Mouse (Mus musculus) natural killer cell, adult 2 months (primary cell): Measurements from ENCODE around the gene AC129217.1.

ENCODE experiments used
- DNase-seq, 2 experiments: peaks; one replicate each; pipeline ENCODE4 v3.0.0; 2022; ENCODE audit warnings: low spot score in 2 of 2

The AC129217.1 gene

DNA sequence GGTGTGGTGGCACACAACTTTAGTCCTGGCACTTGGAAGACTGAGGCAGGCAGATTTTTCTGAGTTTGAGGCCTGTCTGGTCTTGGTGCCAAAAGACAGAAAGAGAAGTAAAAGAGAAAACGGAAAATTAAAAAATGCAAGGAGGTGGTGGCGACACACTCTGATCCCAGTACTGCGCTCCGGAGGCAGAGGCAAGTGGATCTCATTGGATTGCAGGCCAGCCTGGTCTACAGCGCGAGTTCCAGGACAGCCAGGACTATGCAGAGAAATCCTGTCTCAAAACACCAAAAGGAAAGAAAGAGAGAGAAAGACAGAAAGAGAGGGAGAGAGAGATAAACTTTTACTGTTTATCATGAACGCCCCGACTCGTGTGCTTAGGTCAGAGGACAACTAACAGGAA, 41.3 kb downstream of the AC129217.1 start:
- DNase-seq: no peak

DNA sequence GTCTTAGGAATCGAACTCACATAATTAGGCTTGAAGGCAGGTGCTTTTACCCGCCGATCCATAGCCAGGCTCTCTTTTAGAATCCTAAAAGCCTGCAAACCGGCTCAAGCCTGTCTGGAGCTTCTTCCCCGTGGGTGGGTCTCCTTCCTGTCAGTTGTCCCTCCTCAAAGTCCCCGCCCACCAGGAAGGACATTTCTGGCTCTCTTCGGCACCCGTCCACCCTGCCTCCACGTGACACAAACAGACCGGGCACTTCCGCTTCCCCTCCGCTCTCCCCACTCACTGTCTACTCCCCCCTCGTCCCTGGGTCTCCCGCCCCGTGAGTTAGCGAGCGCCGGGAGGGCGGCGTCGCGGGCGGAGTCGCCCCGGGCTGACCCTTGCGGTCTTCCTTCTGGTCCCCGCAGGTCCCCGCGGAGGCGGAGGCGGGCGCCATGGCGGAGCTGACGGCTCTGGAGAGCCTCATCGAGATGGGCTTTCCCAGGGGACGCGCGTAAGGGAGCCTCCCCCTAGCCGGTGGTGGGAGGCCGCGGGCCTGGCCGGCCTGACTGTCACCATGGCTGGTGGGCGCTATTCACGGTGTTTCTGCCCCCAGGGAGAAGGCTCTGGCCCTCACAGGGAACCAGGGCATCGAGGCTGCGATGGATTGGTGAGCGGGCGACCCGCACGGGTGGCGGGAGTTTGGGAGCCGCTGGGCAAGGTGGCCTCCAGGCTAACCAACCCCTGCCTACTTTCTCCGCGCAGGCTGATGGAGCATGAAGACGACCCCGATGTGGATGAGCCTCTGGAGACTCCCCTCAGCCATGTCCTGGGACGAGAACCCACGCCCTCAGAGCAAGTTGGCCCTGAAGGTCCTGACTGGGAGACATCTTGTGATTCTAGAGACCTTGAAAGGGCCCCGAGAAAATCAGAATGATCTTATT, 42.0 kb downstream of the AC129217.1 start, which contains the start of gene Ubxn1:
TSS of gene Ubxn1 (plus strand) at position 230 of the 920 bp plus-strand sequence.
- peak; percentile 94 to 95 for DNase-seq

DNA sequence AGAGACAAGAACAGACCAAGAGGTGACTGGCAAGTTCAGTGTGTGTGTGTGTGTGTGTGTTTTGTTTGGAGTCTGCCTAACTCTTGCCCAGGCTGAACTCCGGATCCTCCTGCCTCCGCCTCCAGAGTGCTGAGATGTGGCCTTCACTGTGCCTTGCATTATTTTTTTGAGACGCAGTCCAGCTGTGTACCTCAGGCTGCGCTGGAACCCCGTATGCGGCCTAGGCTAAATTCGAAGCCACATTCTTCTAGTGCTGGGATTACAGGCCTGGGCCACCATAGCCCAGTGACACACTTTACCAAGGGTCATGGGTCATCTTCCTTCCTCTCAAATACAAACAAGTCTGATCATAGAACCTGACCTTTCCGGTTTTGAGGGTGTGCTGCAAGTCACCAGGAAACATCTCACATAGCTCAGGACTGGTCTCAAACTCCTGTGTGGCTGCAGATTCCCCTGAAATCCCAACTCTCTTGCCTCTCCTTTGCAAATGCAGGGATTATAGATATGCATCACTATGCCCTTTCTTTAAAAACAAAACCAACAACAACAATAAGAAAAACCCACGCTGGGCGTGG, 42.8 kb downstream of the AC129217.1 start:
- no peak for DNase-seq

- DNase-seq: no peak
These were observed 45.5 kb downstream of the AC129217.1 start for GRCm38 (mm10) chr19:8875031-8875430.

DNA sequence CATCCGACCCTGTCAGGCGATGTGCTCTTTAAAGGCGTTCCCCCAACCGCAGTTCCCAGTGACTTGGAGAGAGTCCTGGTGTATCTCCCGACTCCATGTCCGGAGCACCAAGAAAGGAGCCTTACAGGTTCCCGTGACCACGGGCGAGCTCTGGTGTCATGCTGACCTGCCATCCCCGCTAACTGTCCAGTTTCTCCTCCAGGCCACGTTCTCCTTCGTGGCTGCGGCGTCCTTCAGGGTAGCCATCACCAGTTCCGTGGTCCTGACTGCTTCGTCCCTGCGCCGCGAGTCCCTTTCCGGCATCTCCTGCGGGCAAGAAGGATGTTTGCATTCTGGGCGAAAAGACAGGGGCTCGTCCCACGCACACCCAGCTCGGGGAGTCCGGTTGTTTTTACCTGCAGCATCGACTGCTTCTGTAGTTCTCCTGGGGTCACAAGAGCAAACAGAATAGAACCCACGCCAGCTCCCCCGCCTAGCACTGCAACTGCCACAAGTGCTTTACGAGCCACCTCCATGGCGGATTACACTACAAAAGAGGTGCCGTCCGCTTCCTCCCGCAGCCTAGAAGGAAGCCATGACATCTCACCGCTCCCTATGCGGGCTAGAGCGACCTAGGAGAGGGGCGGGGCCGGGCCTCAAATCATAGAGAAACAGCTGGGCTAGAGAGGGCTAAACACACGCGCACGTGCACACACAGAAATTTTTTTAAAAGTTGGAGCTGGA, 50.9 kb downstream of the AC129217.1 start, which contains the start of gene Uqcc3:
TSS of gene Uqcc3 (minus strand) at position 613 of the 723 bp plus-strand sequence.
- DNase-seq: peak; percentile 88 to 92

DNA sequence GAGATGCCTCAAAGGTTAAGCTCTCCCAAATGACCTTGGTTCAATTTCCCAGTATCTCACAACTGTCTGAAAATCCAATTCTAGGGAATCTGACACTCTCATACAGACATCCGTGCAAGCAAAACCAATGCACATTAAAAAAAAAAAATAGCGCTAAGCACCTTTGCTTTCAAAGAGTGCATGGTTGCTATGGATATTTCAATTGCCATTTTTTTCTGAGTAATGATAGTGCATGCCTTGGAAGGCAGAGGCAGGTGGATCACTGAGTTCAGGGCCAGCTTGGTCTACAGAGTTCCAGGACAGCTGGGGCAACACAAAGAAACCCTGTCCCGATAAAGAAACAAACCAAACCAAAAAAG, 51.4 kb downstream of the AC129217.1 start:
- no peak for DNase-seq

- DNase-seq: no peak
These were observed 54.0 kb downstream of the AC129217.1 start, which contains the start of the genes Lbhd1 and Gm49403 for GRCm38 (mm10) chr19:8883616-8884015. TSS of gene Lbhd1 (plus strand) at chr19:8883732. TSS of gene Gm49403 (plus strand) at chr19:8883930.

DNA sequence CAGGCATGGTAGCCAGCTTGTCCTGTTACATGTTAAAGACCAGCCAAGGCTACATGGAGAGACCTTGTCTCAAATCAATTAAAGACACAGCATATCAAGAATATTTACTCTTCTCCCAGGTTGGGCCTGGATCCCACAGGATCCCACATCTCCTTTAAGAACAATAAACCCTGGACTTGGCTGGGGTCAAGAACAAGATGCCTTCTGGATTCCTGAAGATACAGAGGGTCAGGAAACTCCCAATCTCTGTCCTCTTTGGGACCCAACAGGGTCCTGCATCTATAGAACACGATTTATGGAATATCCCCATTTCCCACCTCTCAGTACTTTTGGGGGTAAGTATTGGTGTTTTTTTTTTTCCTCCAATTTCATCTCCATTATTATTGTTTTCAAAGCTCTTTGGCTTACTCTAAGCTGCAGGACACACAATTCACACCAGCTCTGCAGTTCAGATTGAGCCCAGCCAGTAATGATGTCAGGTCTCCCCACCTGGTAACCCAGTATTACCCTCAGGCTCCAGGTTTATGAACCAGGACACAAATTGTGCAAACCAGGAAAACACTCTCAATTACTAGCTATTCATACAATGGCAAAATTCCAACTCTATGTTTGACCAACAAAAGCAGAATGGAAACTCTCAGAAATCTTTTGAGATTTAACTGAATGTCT, 57.5 kb downstream of the AC129217.1 start:
- no peak for DNase-seq

GRCm38 (mm10) chr19:8887585-8888463, 58.3 kb downstream of the AC129217.1 start:
- DNase-seq: no peak

- DNase-seq: peak; percentile 91 to 93
These were observed 59.2 kb downstream of the AC129217.1 start, which contains the start of the genes 1810009A15Rik and Gm49416 for GRCm38 (mm10) chr19:8888511-8889385. TSS of gene 1810009A15Rik (plus strand) at chr19:8888853. TSS of gene Gm49416 (plus strand) at chr19:8888926.
